Comparison of ENCODE assay signal across 17 mouse cellular contexts in the genomic region with DNA sequence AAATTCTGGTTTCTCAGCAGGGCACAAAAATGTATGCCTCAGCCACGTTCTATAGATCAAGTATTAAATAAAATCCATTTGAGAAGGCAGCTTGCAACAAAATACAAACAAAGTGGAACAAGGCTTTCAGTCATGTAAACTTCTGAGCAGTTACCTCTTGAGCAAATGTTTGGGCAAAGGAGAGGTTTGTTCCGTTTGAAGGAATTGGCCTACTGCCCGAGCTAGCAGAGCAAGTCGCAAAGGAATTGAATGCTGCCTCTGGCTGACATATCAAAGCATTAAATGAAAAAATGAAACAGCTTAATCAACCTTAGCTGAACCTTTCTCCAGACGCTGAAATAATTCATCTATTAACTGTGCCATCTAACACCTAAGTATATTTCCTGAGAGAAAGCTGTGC.
A peak's percentile ranks its signal among the peaks of the same experiment; 100 is the strongest.
DNase-seq lines count a peak whose midpoint lies in the region; ATAC-seq and TF ChIP-seq lines count a peak whose summit lies in the region.
"Had no signal": no experiment of that assay in that cellular context is flagged by ENCODE, and none has a peak within 500 bp of the region (broad histone marks: within the 10 kb centered on the region; RNA-seq: fewer than 3 reads in every experiment).

No protein-coding gene starts in this region.

- no peaks in the 10 kb centered on the region for H3K9me3 ChIP-seq in kidney, embryonic 15.5 days (replicated peaks)
- H3K9me3 ChIP-seq in limb, embryonic 14.5 days (ENCODE audit: control insufficient read depth, low read length) = no peaks in the 10 kb centered on the region
- no peaks in the 10 kb centered on the region for H3K9me3 ChIP-seq in limb, embryonic 10.5 days (replicated peaks)
- H3K9me3 ChIP-seq: forebrain, embryonic 12.5 days had no signal

- H3K27me3 ChIP-seq in kidney, adult 2 months (replicated peaks; ENCODE audit: control insufficient read depth, insufficient read depth, low read length) = no peaks in the 10 kb centered on the region
- H3K27me3 ChIP-seq in kidney, embryonic 15.5 days = no peaks in the 10 kb centered on the region
- H3K27me3 ChIP-seq in limb, embryonic 14.5 days (ENCODE audit: control insufficient read depth, insufficient read depth, low read length) = no peaks in the 10 kb centered on the region
- H3K27me3 ChIP-seq in limb, embryonic 10.5 days (ENCODE audit: low read depth, poor library complexity, severe bottlenecking) = no peaks in the 10 kb centered on the region
- H3K27me3 ChIP-seq: forebrain, embryonic 12.5 days had no signal

- H3K36me3 ChIP-seq in kidney, adult 2 months (ENCODE audit: control insufficient read depth, insufficient read depth, low read length) = no peaks in the 10 kb centered on the region
- no peaks in the 10 kb centered on the region for H3K36me3 ChIP-seq in kidney, embryonic 15.5 days
- H3K36me3 ChIP-seq in limb, embryonic 14.5 days (ENCODE audit: control insufficient read depth, insufficient read depth, low read length) = no peaks in the 10 kb centered on the region
- H3K36me3 ChIP-seq in limb, embryonic 10.5 days = no peaks in the 10 kb centered on the region
- H3K36me3 ChIP-seq: forebrain, embryonic 12.5 days had no signal

- H3K4me3 ChIP-seq in kidney, adult 2 months (ENCODE audit: insufficient read depth, low read depth, low read length) = no peak overlapping the region
- H3K4me3 ChIP-seq in kidney, embryonic 15.5 days (replicated peaks) = no peak overlapping the region
- no peak overlapping the region for H3K4me3 ChIP-seq in limb, embryonic 14.5 days (replicated peaks; ENCODE audit: low read length)
- no peak overlapping the region for H3K4me3 ChIP-seq in limb, embryonic 10.5 days
- H3K4me3 ChIP-seq: forebrain, embryonic 12.5 days had no signal

- DNase-seq in adrenal gland, postnatal 14 days = peak; percentile 12
- no peak for DNase-seq in adrenal gland, postnatal 25 days
- DNase-seq in kidney, adult 2 months = peak; percentile 10
- DNase-seq in limb, embryonic 14.5 days (ENCODE audit: low spot score) = peak; percentile 35
- DNase-seq in limb, embryonic 10.5 days (ENCODE audit: low spot score) = no peak
- peak; percentile 57 for DNase-seq in brain, adult 2 months (ENCODE audit: low read depth, low spot score)
- no peak for DNase-seq in c-Kit-positive CD71-positive TER-119-positive erythroid progenitor cells, embryonic 14.5 days (ENCODE audit: low spot score)
- DNase-seq: adrenal gland, adult 2 months; cerebellum, adult 9-11 months; embryo, embryonic 11 days; heart, adult 11 months; heart, postnatal 4 days; thymus, adult 2 months had no signal

- no peak overlapping the region for H3K4me2 ChIP-seq in kidney, embryonic 15.5 days
- no peak overlapping the region for H3K4me2 ChIP-seq in limb, embryonic 14.5 days (replicated peaks; ENCODE audit: low read depth, low read length, severe bottlenecking)
- H3K4me2 ChIP-seq: forebrain, embryonic 12.5 days had no signal

- no peak for TF ChIP-seq CTCF in kidney, adult 2 months (conservative IDR thresholded peaks at IDR 0.05; ENCODE audit: insufficient read depth, insufficient read length, low read depth, low read length)

- no peak for ATAC-seq in kidney, embryonic 15.5 days (replicated peaks; ENCODE audit: low FRiP score)
- no peak for ATAC-seq in limb, embryonic 14.5 days (ENCODE audit: low FRiP score, low read depth)
- ATAC-seq: lung, postnatal 0 days had no signal

- H3K9ac ChIP-seq in kidney, embryonic 15.5 days = no peak overlapping the region
- H3K9ac ChIP-seq in limb, embryonic 14.5 days (ENCODE audit: low read depth, low read length, severe bottlenecking) = no peak overlapping the region
- H3K9ac ChIP-seq: forebrain, embryonic 12.5 days; liver, embryonic 14.5 days had no signal

- 51% methylated on average over 5 of the region's 5 CpGs for WGBS in kidney, adult 2 months
- 57% methylated on average over 5 of the region's 5 CpGs for WGBS in kidney, embryonic 15.5 days
- 59% methylated on average over 5 of the region's 5 CpGs for WGBS in limb, embryonic 14.5 days
- 87% methylated on average over 5 of the region's 5 CpGs for WGBS in limb, embryonic 10.5 days

- H3K27ac ChIP-seq in kidney, adult 2 months (ENCODE audit: insufficient read depth, low read depth, low read length) = no peak overlapping the region
- H3K27ac ChIP-seq in kidney, embryonic 15.5 days = no peak overlapping the region
- no peak overlapping the region for H3K27ac ChIP-seq in limb, embryonic 14.5 days (replicated peaks; ENCODE audit: low read depth, low read length)
- H3K27ac ChIP-seq in limb, embryonic 10.5 days = no peak overlapping the region
- H3K27ac ChIP-seq: forebrain, embryonic 12.5 days; liver, embryonic 14.5 days had no signal

- H3K4me1 ChIP-seq in kidney, adult 2 months (ENCODE audit: control insufficient read depth, insufficient read depth, low read length) = no peaks in the 10 kb centered on the region
- H3K4me1 ChIP-seq in kidney, embryonic 15.5 days = no peaks in the 10 kb centered on the region
- no peaks in the 10 kb centered on the region for H3K4me1 ChIP-seq in limb, embryonic 14.5 days (ENCODE audit: control insufficient read depth, insufficient read depth, low read length)
- H3K4me1 ChIP-seq in limb, embryonic 10.5 days = no peaks in the 10 kb centered on the region
- H3K4me1 ChIP-seq: forebrain, embryonic 12.5 days had no signal

- no peak for TF ChIP-seq POLR2A in kidney, adult 2 months (IDR thresholded peaks at IDR 0.05; ENCODE audit: low read depth, low read length)
- no peak for TF ChIP-seq POLR2A in limb, embryonic 14.5 days (IDR thresholded peaks at IDR 0.05; ENCODE audit: borderline replicate concordance, extremely low read depth, insufficient read depth, insufficient read length)

Comparison
In these comparisons a context has a peak if more than half of its experiments do, and no peak if none do; other contexts are left out.
1. DNase-seq: peak in adrenal gland, postnatal 14 days (single experiment), kidney, adult 2 months (single experiment), limb, embryonic 14.5 days (single experiment) and brain, adult 2 months (single experiment); none in adrenal gland, postnatal 25 days (single experiment), limb, embryonic 10.5 days (single experiment) and c-Kit-positive CD71-positive TER-119-positive erythroid progenitor cells, embryonic 14.5 days (single experiment).